Mouse (Mus musculus) stomach, embryonic 14.5 days (tissue): ENCODE data around the gene Ick. TPM values are rescaled to one million over a fixed set of nuclear protein-coding genes. Genes with fewer than 3 reads are reported as not detected.

Source experiments
- ATAC-seq: fragments of 200-750 bp; cut with Nextera tagmentation; 2 replicates; pipeline ENCODE4 v1.8.0; 2017; ENCODE audit warnings: low read depth, moderate TSS enrichment; ENCODE audit not compliant: insufficient number of reproducible peaks, insufficient read depth, low FRiP score
- H3K27ac ChIP-seq: fragments of 300-500 bp; sonication (generic); 2 replicates; pipeline ENCODE4 v1.5.1; 2014; ENCODE audit warnings: mild to moderate bottlenecking, low read length, moderate library complexity, mixed read lengths
- H3K27me3 ChIP-seq: fragments of 300-500 bp; sonication (generic); 2 replicates; pipeline ENCODE4 v1.6.1; 2014; ENCODE audit warnings: low read length, control low read depth, mixed read lengths; ENCODE audit not compliant: control insufficient read depth, insufficient read depth
- H3K36me3 ChIP-seq: fragments of 300-500 bp; sonication (generic); 2 replicates; pipeline ENCODE4 v1.6.1; 2014; ENCODE audit warnings: mild to moderate bottlenecking, control low read depth, low read length, moderate library complexity, mixed read lengths; ENCODE audit not compliant: control insufficient read depth, insufficient read depth
- H3K4me1 ChIP-seq: fragments of 300-500 bp; sonication (generic); 2 replicates; pipeline ENCODE4 v1.6.1; 2014; ENCODE audit warnings: low read length, control low read depth, mixed read lengths; ENCODE audit not compliant: control insufficient read depth, insufficient read depth
- H3K4me2 ChIP-seq: fragments of 300-500 bp; sonication (generic); replicated peaks from 2 replicates; pipeline ENCODE4 v1.6.1; 2014; ENCODE audit warnings: low read depth, low read length, control low read depth
- H3K4me3 ChIP-seq: fragments of 300-500 bp; sonication (generic); 2 replicates; pipeline ENCODE4 v1.5.1; 2014; ENCODE audit warnings: low read depth, low read length, control low read depth
- H3K9ac ChIP-seq: fragments of 300-500 bp; sonication (generic); replicated peaks from 2 replicates; pipeline ENCODE4 v1.6.1; 2014; ENCODE audit warnings: low read depth, mild to moderate bottlenecking, control low read depth, low read length, moderate library complexity, mixed read lengths
- H3K9me3 ChIP-seq: fragments of 300-500 bp; sonication (generic); 2 replicates; pipeline ENCODE4 v1.6.1; 2016; ENCODE audit warnings: low read depth, low read length, control low read depth; ENCODE audit not compliant: control insufficient read depth
- WGBS: fragments of 180-500 bp; shearing (Covaris S2); extraction: QIAGEN DNeasy Blood & Tissue Kit; methylation state at CpG from one replicate; pipeline ENCODE4 v1.1.7; 2014; 5-methylcytosine and 5-hydroxymethylcytosine counted together
- polyA plus RNA-seq: library from polyadenylated mRNA; unstranded; fragments of >200 nt; fragmentation: Nextera tagmentation; extraction: Ambion mirVana; gene quantifications from 2 replicates; pipeline ENCODE4 v1.2.1, GENCODE M21; 2014

The Ick gene
- polyA plus RNA-seq, 1 experiment from 2014 or later: 28.4 TPM

- Histone ChIP-seq H3K27me3 (no peaks in the 10 kb centered on the region), H3K27ac (peak overlapping the region; percentile 6; the same call in 1 of the 2 replicates), H3K4me3 (no peak overlapping the region), H3K4me1 (no peaks in the 10 kb centered on the region), H3K4me2 (no peak overlapping the region), H3K9ac (no peak overlapping the region), H3K36me3 (no peaks in the 10 kb centered on the region), H3K9me3 (no peaks in the 10 kb centered on the region)
- 62% methylated on average over 8 of the region's 8 CpGs for WGBS
- peak; percentile 64; the same call in 1 of the 2 replicates for ATAC-seq
These were observed 12.4 kb downstream of the Ick start for GRCm38 (mm10) chr9:78121358-78121757.

GRCm38 (mm10) chr9:78121985-78122384 lies 13.0 kb downstream of the Ick start:
- no peaks in the 10 kb centered on the region for H3K36me3 ChIP-seq
- no peaks in the 10 kb centered on the region for H3K4me1 ChIP-seq
- H3K4me2 ChIP-seq: no peak overlapping the region
- H3K27ac ChIP-seq: peak overlapping the region; percentile 6; the same call in 1 of the 2 replicates
- no peaks in the 10 kb centered on the region for H3K27me3 ChIP-seq
- no peak overlapping the region for H3K4me3 ChIP-seq
- H3K9me3 ChIP-seq: no peaks in the 10 kb centered on the region
- no peak overlapping the region for H3K9ac ChIP-seq
- 61% methylated on average over 6 of the region's 6 CpGs for WGBS
- no peak for ATAC-seq

GRCm38 (mm10) chr9:78122939-78123712 lies 14.1 kb downstream of the Ick start:
- ATAC-seq: no peak
- WGBS: 86% methylated on average over 7 of the region's 7 CpGs

GRCm38 (mm10) chr9:78124297-78124696 lies 15.3 kb downstream of the Ick start:
- H3K4me2 ChIP-seq: no peak overlapping the region

More at GRCm38 (mm10) chr9:78122939-78123712, 14.1 kb downstream of the Ick start:
- no peaks in the 10 kb centered on the region for H3K9me3 ChIP-seq
- no peak overlapping the region for H3K4me3 ChIP-seq
- H3K9ac ChIP-seq: no peak overlapping the region
- no peaks in the 10 kb centered on the region for H3K36me3 ChIP-seq
- no peak overlapping the region for H3K27ac ChIP-seq
- no peaks in the 10 kb centered on the region for H3K27me3 ChIP-seq
- H3K4me1 ChIP-seq: no peaks in the 10 kb centered on the region
- no peak overlapping the region for H3K4me2 ChIP-seq

GRCm38 (mm10) chr9:78126007-78126406 lies 17.0 kb downstream of the Ick start:
- no peak overlapping the region for H3K9ac ChIP-seq
- no peaks in the 10 kb centered on the region for H3K27me3 ChIP-seq
- H3K36me3 ChIP-seq: no peaks in the 10 kb centered on the region
- no peak for ATAC-seq
- no peaks in the 10 kb centered on the region for H3K4me1 ChIP-seq
- H3K9me3 ChIP-seq: no peaks in the 10 kb centered on the region
- no peak overlapping the region for H3K4me3 ChIP-seq
- H3K27ac ChIP-seq: peak overlapping the region; percentile 4; the same call in 1 of the 2 replicates
- no peak overlapping the region for H3K4me2 ChIP-seq
- 53% methylated on average over 6 of the region's 6 CpGs for WGBS

More at GRCm38 (mm10) chr9:78124297-78124696, 15.3 kb downstream of the Ick start:
- no peak for ATAC-seq
- Histone ChIP-seq H3K36me3 (no peaks in the 10 kb centered on the region), H3K9ac (no peak overlapping the region), H3K27me3 (no peaks in the 10 kb centered on the region), H3K4me1 (no peaks in the 10 kb centered on the region), H3K9me3 (no peaks in the 10 kb centered on the region), H3K4me3 (no peak overlapping the region), H3K27ac (no peak overlapping the region)
- WGBS: 84% methylated on average over 6 of the region's 6 CpGs

DNA sequence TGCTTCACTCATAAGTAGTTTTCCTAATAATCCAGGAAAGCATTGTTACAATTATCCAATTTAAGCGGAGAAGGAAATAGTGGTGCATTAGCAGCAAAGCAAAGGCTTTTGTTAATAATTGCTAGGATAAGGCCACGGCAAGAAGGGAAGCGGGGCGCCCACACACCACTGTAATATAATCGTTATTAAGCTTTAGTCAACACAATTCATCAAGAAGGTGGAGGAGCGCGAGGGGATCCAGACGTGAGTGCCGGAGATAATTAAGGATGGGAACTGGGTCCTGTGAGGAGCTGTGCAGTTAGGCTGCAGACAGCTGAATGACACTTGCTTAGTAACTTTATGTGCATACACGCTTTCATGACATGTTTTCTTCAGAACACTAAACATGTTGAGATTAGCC lies 17.7 kb downstream of the Ick start:
- Histone ChIP-seq H3K4me3 (no peak overlapping the region), H3K27ac (no peak overlapping the region), H3K4me2 (no peak overlapping the region), H3K36me3 (no peaks in the 10 kb centered on the region; the same call in 1 of the 2 replicates), H3K27me3 (no peaks in the 10 kb centered on the region), H3K9me3 (no peaks in the 10 kb centered on the region), H3K4me1 (no peaks in the 10 kb centered on the region), H3K9ac (no peak overlapping the region)
- no peak for ATAC-seq
- WGBS: 40% methylated on average over 10 of the region's 10 CpGs

- WGBS: 82% methylated on average over 7 of the region's 7 CpGs
- Histone ChIP-seq H3K27me3 (no peaks in the 10 kb centered on the region), H3K27ac (no peak overlapping the region), H3K4me3 (no peak overlapping the region), H3K9ac (no peak overlapping the region), H3K36me3 (peaks cover 17% of the 10 kb centered on the region), H3K4me2 (no peak overlapping the region), H3K4me1 (no peaks in the 10 kb centered on the region), H3K9me3 (no peaks in the 10 kb centered on the region)
- no peak for ATAC-seq
These were observed 26.7 kb downstream of the Ick start for GRCm38 (mm10) chr9:78135658-78136057.

GRCm38 (mm10) chr9:78138044-78138676 lies 29.2 kb downstream of the Ick start:
- Histone ChIP-seq H3K4me1 (no peaks in the 10 kb centered on the region), H3K27ac (no peak overlapping the region), H3K9me3 (peaks cover 7% of the 10 kb centered on the region; the same call in 1 of the 2 replicates), H3K9ac (no peak overlapping the region), H3K27me3 (no peaks in the 10 kb centered on the region), H3K4me3 (no peak overlapping the region), H3K4me2 (no peak overlapping the region), H3K36me3 (peaks cover 25% of the 10 kb centered on the region)
- ATAC-seq: no peak
- whole genome bisulfite sequencing: 90% methylated on average over 9 of the region's 9 CpGs
